Mouse (Mus musculus) kidney, adult 2 months (tissue): ENCODE results near the gene Hoxa9. TPM values are rescaled to one million over a fixed set of nuclear protein-coding genes. Genes with fewer than 3 reads are reported as not detected.
A peak's percentile ranks its signal among the peaks of the same experiment; 100 is the strongest.

Source experiments
- DNase-seq: peaks from one replicate; pipeline ENCODE4 v3.0.0; 2021
- H3K27ac ChIP-seq: fragments of 200-500 bp; 2 replicates; pipeline ENCODE4 v1.5.1; 2012; ENCODE audit warnings: low read depth, low read length, control low read depth, inconsistent platforms; ENCODE audit not compliant: insufficient read depth
- H3K27me3 ChIP-seq: fragments of 200-500 bp; replicated peaks from 2 replicates; pipeline ENCODE4 v1.6.1; 2012; ENCODE audit warnings: mild to moderate bottlenecking, moderate library complexity, low read length, inconsistent platforms; ENCODE audit not compliant: control insufficient read depth, insufficient read depth
- H3K36me3 ChIP-seq: fragments of 200-500 bp; 2 replicates; pipeline ENCODE4 v1.6.1; 2012; ENCODE audit warnings: mild to moderate bottlenecking, moderate library complexity, low read length, inconsistent platforms; ENCODE audit not compliant: control insufficient read depth, insufficient read depth
- H3K4me1 ChIP-seq: fragments of 200-500 bp; 2 replicates; pipeline ENCODE4 v1.6.1; 2011; ENCODE audit warnings: low read length; ENCODE audit not compliant: control insufficient read depth, insufficient read depth
- H3K4me3 ChIP-seq: fragments of 200-500 bp; 2 replicates; pipeline ENCODE4 v1.5.1; 2011; ENCODE audit warnings: mild to moderate bottlenecking, low read depth, low read length, control low read depth; ENCODE audit not compliant: insufficient read depth
- CTCF ChIP-seq: fragments of 200-500 bp; conservative IDR thresholded peaks from 2 replicates; pipeline ENCODE4 v1.5.1; 2011; ENCODE audit warnings: low read depth, mild to moderate bottlenecking, control low read depth, low read length, moderate library complexity, mixed read lengths; ENCODE audit not compliant: insufficient read depth, insufficient read length
- POLR2A ChIP-seq: fragments of 200-500 bp; IDR thresholded peaks from one replicate; pipeline ENCODE4 v1.6.1; 2011; ENCODE audit warnings: low read depth, low read length, control low read depth
- WGBS: fragments of 180-500 bp; shearing (Covaris S2); methylation state at CpG from one replicate; pipeline ENCODE4 v1.1.7; 2018; 5-methylcytosine and 5-hydroxymethylcytosine counted together
- polyA plus RNA-seq: library from polyadenylated mRNA; depleted of rRNA; stranded (reverse); fragments of >200 nt; gene quantifications from 2 replicates; pipeline ENCODE4 v1.2.3, GENCODE M21; 2012

The Hoxa9 gene
- polyA plus RNA-seq, 1 experiment, result 36.0 TPM

DNA sequence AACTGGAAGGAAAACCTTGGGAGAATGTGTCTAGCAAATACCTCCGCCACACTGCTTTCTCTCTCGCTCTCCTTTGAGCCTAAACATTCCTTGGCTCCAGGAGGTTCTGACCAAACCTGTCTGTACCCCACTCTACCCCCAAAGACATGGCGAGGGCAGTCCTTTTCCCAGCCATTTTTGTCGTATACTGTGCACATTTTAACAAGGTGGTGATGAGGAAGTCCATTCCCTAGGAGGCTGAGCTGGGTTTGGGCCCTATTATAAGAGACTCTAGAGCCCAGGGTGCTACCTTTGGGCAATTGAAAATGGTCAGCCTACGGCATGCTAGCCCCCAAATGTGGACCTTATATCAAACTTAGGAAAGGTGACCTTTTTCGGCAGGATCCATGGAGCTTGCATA, 5.0 kb upstream of the Hoxa9 start:
- no peak for DNase-seq
- Histone ChIP-seq H3K36me3 (no peaks in the 10 kb centered on the region), H3K27me3 (no peaks in the 10 kb centered on the region), H3K4me3 (peak overlapping the region; percentile 71; the same call in 1 of the 2 replicates), H3K4me1 (peaks cover 24% of the 10 kb centered on the region), H3K27ac (peak overlapping the region; percentile 25; the same call in 1 of the 2 replicates)
- no peak for TF ChIP-seq CTCF
- no peak for TF ChIP-seq POLR2A
- WGBS, result 60% methylated on average over 6 of the region's 6 CpGs

GRCm38 (mm10) chr6:52235267-52235666, 4.4 kb upstream of the Hoxa9 start:
- WGBS, result 53% methylated on average over 9 of the region's 9 CpGs
- peak overlapping the region; percentile 71 for H3K4me3 ChIP-seq
- peak overlapping the region; percentile 25 for H3K27ac ChIP-seq
- H3K36me3 ChIP-seq, result no peaks in the 10 kb centered on the region
- no peaks in the 10 kb centered on the region for H3K27me3 ChIP-seq
- no peak for TF ChIP-seq CTCF
- TF ChIP-seq POLR2A, result no peak
- peaks cover 23% of the 10 kb centered on the region for H3K4me1 ChIP-seq
- no peak for DNase-seq

GRCm38 (mm10) chr6:52234428-52235140, 3.7 kb upstream of the Hoxa9 start:
- Histone ChIP-seq H3K27me3 (no peaks in the 10 kb centered on the region), H3K4me3 (peak overlapping the region; percentile 71), H3K36me3 (no peaks in the 10 kb centered on the region), H3K27ac (peak overlapping the region; percentile 90), H3K4me1 (peaks cover 23% of the 10 kb centered on the region)
- TF ChIP-seq CTCF (no peak), POLR2A (peak; percentile 37)
- DNase-seq, result peak; percentile 87
- 4% methylated on average over 68 of the region's 68 CpGs for WGBS

DNA sequence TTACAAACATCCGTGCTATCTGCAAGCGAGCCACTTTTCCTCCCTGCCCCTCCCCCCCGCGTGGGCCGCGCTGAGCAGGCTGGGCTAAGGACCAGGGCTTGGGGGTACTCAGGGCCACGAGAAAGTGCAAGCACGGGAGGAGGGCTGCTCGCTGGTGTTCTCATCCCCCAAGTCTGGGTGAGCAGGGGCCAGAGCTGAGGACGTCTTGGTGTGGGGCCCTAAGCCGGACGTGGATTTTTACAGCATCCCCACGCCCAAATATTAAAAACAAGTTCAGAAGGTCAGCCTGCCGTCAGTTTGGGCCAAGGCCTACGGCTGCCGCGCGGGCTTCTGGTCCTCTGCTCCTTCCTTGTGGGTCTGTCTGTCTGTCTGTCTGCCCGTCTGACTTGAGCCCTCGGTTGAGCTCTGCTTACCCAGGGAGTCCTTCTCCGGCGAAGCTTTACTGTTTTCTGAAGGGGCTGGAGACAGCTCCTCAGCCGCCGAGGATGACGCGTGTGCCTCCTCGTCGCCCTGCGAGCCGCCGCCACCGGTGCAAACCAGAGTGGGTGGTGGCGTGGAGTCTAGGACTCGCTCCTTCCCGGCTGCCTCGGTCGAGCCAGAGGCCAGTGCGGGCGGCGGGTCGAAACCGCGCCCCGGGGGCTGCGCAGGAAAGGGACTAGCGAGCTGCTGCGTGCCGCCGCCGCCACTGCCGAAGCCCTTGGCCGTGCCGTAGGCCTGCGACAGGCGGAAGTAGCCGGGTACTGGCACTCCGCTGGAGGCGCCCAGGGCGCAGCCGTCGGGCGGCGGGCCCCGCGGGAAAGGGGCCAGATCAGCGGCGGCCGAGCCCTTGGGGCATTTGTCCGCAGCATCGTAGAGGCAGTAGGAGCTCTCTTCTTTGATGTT, 2.9 kb upstream of the Hoxa9 start:
- Histone ChIP-seq H3K4me3 (peak overlapping the region; percentile 71), H3K27ac (peak overlapping the region; percentile 90)

DNA sequence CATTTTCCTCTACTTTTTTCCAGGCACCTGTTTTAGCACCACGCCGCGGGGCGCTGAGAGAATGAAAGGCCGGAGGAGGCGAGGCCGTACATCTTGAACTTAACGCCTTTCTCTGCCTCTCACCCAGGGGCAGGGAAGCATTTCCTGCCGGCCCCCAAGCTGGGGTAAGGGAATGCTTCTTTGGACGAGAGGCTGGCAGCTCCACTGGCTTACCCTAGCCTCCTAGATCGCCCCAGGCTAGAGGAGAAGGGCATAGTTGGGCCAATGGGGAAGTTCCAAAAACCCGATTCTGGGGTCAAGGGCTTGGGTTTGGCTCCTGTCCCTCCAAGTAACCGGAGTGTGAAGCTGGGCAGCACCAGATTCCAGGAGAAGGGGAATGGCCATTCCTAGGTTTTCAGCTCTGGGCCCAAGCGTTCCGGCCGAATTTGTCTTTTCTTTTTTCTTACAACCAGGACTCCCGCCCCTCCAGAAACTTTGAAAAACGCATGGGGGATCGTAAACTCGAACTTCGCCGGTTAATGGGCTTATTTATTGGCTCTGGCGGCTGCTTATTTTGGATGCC, 2.2 kb upstream of the Hoxa9 start:
- H3K27me3 ChIP-seq, result no peaks in the 10 kb centered on the region
- H3K36me3 ChIP-seq, result no peaks in the 10 kb centered on the region
- peak overlapping the region; percentile 90 for H3K27ac ChIP-seq
- H3K4me1 ChIP-seq, result peaks cover 23% of the 10 kb centered on the region
- WGBS, result 4% methylated on average over 23 of the region's 23 CpGs
- H3K4me3 ChIP-seq, result peak overlapping the region; percentile 71
- no peak for DNase-seq
- TF ChIP-seq CTCF (no peak), POLR2A (no peak)

More for the DNA sequence above, 2.9 kb upstream of the Hoxa9 start:
- Histone ChIP-seq H3K27me3 (no peaks in the 10 kb centered on the region), H3K4me1 (peaks cover 23% of the 10 kb centered on the region), H3K36me3 (no peaks in the 10 kb centered on the region)
- peak; percentile 94 for DNase-seq
- 2% methylated on average over 70 of the region's 70 CpGs for WGBS
- TF ChIP-seq CTCF (no peak), POLR2A (peak; percentile 49)

GRCm38 (mm10) chr6:52232568-52232965, 1.7 kb upstream of the Hoxa9 start:
- Histone ChIP-seq H3K4me1 (peaks cover 20% of the 10 kb centered on the region), H3K27ac (peak overlapping the region; percentile 90), H3K36me3 (no peaks in the 10 kb centered on the region), H3K27me3 (no peaks in the 10 kb centered on the region), H3K4me3 (peak overlapping the region; percentile 71)
- peak; percentile 89 for DNase-seq
- TF ChIP-seq POLR2A (no peak), CTCF (no peak)
- under 1% methylated on average over 18 of the region's 18 CpGs for WGBS
